Mouse (Mus musculus) granulocyte monocyte progenitor cell, adult 5-6 weeks (primary cell): ENCODE data around the gene Crx. TPM values are rescaled to one million over a fixed set of nuclear protein-coding genes. Genes with fewer than 3 reads are reported as not detected.

Experiments used
- ATAC-seq: replicated peaks from 2 replicates; pipeline ENCODE4 v1.8.0; 2016; ENCODE audit warnings: mild to moderate bottlenecking, moderate TSS enrichment, inconsistent platforms; ENCODE audit not compliant: poor library complexity, severe bottlenecking
- total RNA-seq, 2 experiments: library from RNA; stranded (forward) in 1 of 2; stranded (reverse) in 1 of 2; fragments of 200-712, 200-1000 nt in 1 of 2; fragments of >200 nt in 1 of 2; fragmentation: Nextera tagmentation in 1 of 2; gene quantifications; 2 replicates each; pipeline ENCODE4 v1.2.3; 2014 to 2017

Gene Crx
- total RNA-seq, 2 experiments from 2014 or later = not detected

- ATAC-seq = no peak
Observed at GRCm38 (mm10) chr7:15881388-15881787, 1.6 kb upstream of the Crx start.

GRCm38 (mm10) chr7:15864104-15864503 lies 15.7 kb downstream of the Crx start:
- no peak for ATAC-seq

- ATAC-seq = no peak
Observed at GRCm38 (mm10) chr7:15859657-15860056, 20.1 kb downstream of the Crx start.

GRCm38 (mm10) chr7:15839578-15839977 lies 40.2 kb downstream of the Crx start, which contains the start of gene Obox6:
TSS of gene Obox6 (minus strand) at chr7:15839678.
- no peak for ATAC-seq

Other genes with a start within 250 kb of the Crx start
- not detected in 2 replicates for gene Obox3, start 240.1 kb downstream of the Crx start, total RNA-seq (2014; fragmentation: Nextera tagmentation)
- not detected in 2 replicates for gene Obox3, start 240.1 kb downstream of the Crx start, total RNA-seq (2017)
- not detected in 2 replicates for gene Obox5, start 129.8 kb downstream of the Crx start, total RNA-seq (2014; fragmentation: Nextera tagmentation)
- gene Obox5, start 129.8 kb downstream of the Crx start, total RNA-seq (2017) = not detected in 2 replicates
- not detected in 2 replicates for gene Obox6, start 40.3 kb downstream of the Crx start, total RNA-seq (2014; fragmentation: Nextera tagmentation)
- not detected in 2 replicates for gene Obox6, start 40.3 kb downstream of the Crx start, total RNA-seq (2017)
- not detected in 2 replicates for gene Crxos, start 2.6 kb upstream of the Crx start, total RNA-seq (2014; fragmentation: Nextera tagmentation)
- gene Crxos, start 2.6 kb upstream of the Crx start, total RNA-seq (2017) = not detected in 2 replicates
- 96.6 and 124 TPM in 2 replicates for gene Selenow, start 42.4 kb upstream of the Crx start, total RNA-seq (2014; fragmentation: Nextera tagmentation)
- gene Selenow, start 42.4 kb upstream of the Crx start, total RNA-seq (2017) = 28.8 and 30.2 TPM in 2 replicates
- 70.6 and 105 TPM in 2 replicates for gene Nop53, start 66.1 kb upstream of the Crx start, total RNA-seq (2014; fragmentation: Nextera tagmentation)
- 186 and 221 TPM in 2 replicates for gene Nop53, start 66.1 kb upstream of the Crx start, total RNA-seq (2017)
- not detected in 2 replicates for gene Ehd2, start 87.6 kb upstream of the Crx start, total RNA-seq (2014; fragmentation: Nextera tagmentation)
- gene Ehd2, start 87.6 kb upstream of the Crx start, total RNA-seq (2017) = 0.13 TPM in 1 of 2 replicates, not detected in the other
- gene Bicra, start 168.0 kb upstream of the Crx start, total RNA-seq (2014; fragmentation: Nextera tagmentation) = 12.2 and 21.8 TPM in 2 replicates
- 0.34 and 0.93 TPM in 2 replicates for gene Bicra, start 168.0 kb upstream of the Crx start, total RNA-seq (2017)
- not detected in 2 replicates for gene Zfp541, start 181.8 kb upstream of the Crx start, total RNA-seq (2014; fragmentation: Nextera tagmentation)
- gene Zfp541, start 181.8 kb upstream of the Crx start, total RNA-seq (2017) = 0.31 TPM in 1 of 2 replicates, not detected in the other
- 81.0 and 105 TPM in 2 replicates for gene Napa, start 218.5 kb upstream of the Crx start, total RNA-seq (2014; fragmentation: Nextera tagmentation)
- gene Napa, start 218.5 kb upstream of the Crx start, total RNA-seq (2017) = 38.5 and 39.5 TPM in 2 replicates
- gene Kptn, start 239.9 kb upstream of the Crx start, total RNA-seq (2014; fragmentation: Nextera tagmentation) = 19.2 and 20.9 TPM in 2 replicates
- gene Kptn, start 239.9 kb upstream of the Crx start, total RNA-seq (2017) = 9.7 and 11.2 TPM in 2 replicates
- not detected in 2 replicates for gene Slc8a2, start 249.9 kb upstream of the Crx start, total RNA-seq (2014; fragmentation: Nextera tagmentation)
- gene Slc8a2, start 249.9 kb upstream of the Crx start, total RNA-seq (2017) = not detected in 2 replicates